Mouse (Mus musculus): ENCODE results near the gene Gorasp1. TPM values are rescaled to one million over a fixed set of nuclear protein-coding genes. Genes with fewer than 3 reads are reported as not detected.

The Gorasp1 gene
- polyA plus RNA-seq, 1 experiment from 2014 or later, result 30.0 TPM

- DNase-seq, result no peak
- 82% methylated on average over 1 of the region's 1 CpGs for WGBS
- no peak for TF ChIP-seq CTCF (IDR thresholded peaks at IDR 0.05; ENCODE audit: low read depth)
- Histone ChIP-seq H3K9me3 (ENCODE audit: low read depth, low read length) (no peaks in the 10 kb centered on the region), H3K4me3 (ENCODE audit: low read depth, low read length) (no peak overlapping the region), H3K36me3 (ENCODE audit: insufficient read depth) (no peaks in the 10 kb centered on the region), H3K9ac (no peak overlapping the region), H3K4me1 (ENCODE audit: insufficient read depth) (no peaks in the 10 kb centered on the region), H3K27ac (ENCODE audit: low read depth) (no peak overlapping the region), H3K27me3 (ENCODE audit: insufficient read depth, low read length) (no peaks in the 10 kb centered on the region), H3K4me2 (no peak overlapping the region)
- ATAC-seq (ENCODE audit: insufficient read depth), result no peak
These were observed 6.0 kb upstream of the Gorasp1 start for GRCm38 (mm10) chr9:119943326-119943725.

GRCm38 (mm10) chr9:119941861-119942260, 4.5 kb upstream of the Gorasp1 start:
- no peak for TF ChIP-seq CTCF (IDR thresholded peaks at IDR 0.05; ENCODE audit: low read depth)
- WGBS, result 70% methylated on average over 14 of the region's 14 CpGs
- DNase-seq, result no peak
- H3K9me3 ChIP-seq (ENCODE audit: low read depth, low read length), result no peaks in the 10 kb centered on the region
- no peaks in the 10 kb centered on the region for H3K36me3 ChIP-seq (ENCODE audit: insufficient read depth)
- no peak overlapping the region for H3K27ac ChIP-seq (ENCODE audit: low read depth)
- no peak overlapping the region for H3K9ac ChIP-seq
- H3K4me1 ChIP-seq (ENCODE audit: insufficient read depth), result 0 out of 2 replicates have a peak, but pooled peaks cover 3% of the 10 kb centered on the region
- H3K27me3 ChIP-seq (ENCODE audit: insufficient read depth, low read length), result no peaks in the 10 kb centered on the region
- no peak for ATAC-seq (ENCODE audit: insufficient read depth)
- no peak overlapping the region for H3K4me2 ChIP-seq
- H3K4me3 ChIP-seq (ENCODE audit: low read depth, low read length), result no peak overlapping the region

- TF ChIP-seq CTCF (IDR thresholded peaks at IDR 0.05; ENCODE audit: low read depth), result no peak
- H3K9me3 ChIP-seq (ENCODE audit: low read depth, low read length), result no peaks in the 10 kb centered on the region
- H3K27ac ChIP-seq (ENCODE audit: low read depth), result no peak overlapping the region
- H3K4me2 ChIP-seq, result no peak overlapping the region
- no peak overlapping the region for H3K4me3 ChIP-seq (ENCODE audit: low read depth, low read length)
- no peak for ATAC-seq (ENCODE audit: insufficient read depth)
- DNase-seq, result no peak
- 74% methylated on average over 5 of the region's 5 CpGs for WGBS
- H3K36me3 ChIP-seq (ENCODE audit: insufficient read depth), result no peaks in the 10 kb centered on the region
- H3K27me3 ChIP-seq (ENCODE audit: insufficient read depth, low read length), result no peaks in the 10 kb centered on the region
- H3K9ac ChIP-seq, result no peak overlapping the region
- peaks cover 3% of the 10 kb centered on the region; the same call in 1 of the 2 replicates for H3K4me1 ChIP-seq (ENCODE audit: insufficient read depth)
These were observed 4.0 kb upstream of the Gorasp1 start for GRCm38 (mm10) chr9:119941407-119941806.

GRCm38 (mm10) chr9:119939646-119940045, 2.3 kb upstream of the Gorasp1 start:
- Histone ChIP-seq H3K4me3 (ENCODE audit: low read depth, low read length) (no peak overlapping the region), H3K4me1 (ENCODE audit: insufficient read depth) (peaks cover 5% of the 10 kb centered on the region; the same call in 1 of the 2 replicates), H3K4me2 (no peak overlapping the region), H3K9ac (no peak overlapping the region), H3K27ac (ENCODE audit: low read depth) (no peak overlapping the region), H3K9me3 (ENCODE audit: low read depth, low read length) (no peaks in the 10 kb centered on the region), H3K27me3 (ENCODE audit: insufficient read depth, low read length) (no peaks in the 10 kb centered on the region), H3K36me3 (ENCODE audit: insufficient read depth) (no peaks in the 10 kb centered on the region)
- DNase-seq (no peak), ATAC-seq (ENCODE audit: insufficient read depth) (no peak)
- WGBS, result 52% methylated on average over 10 of the region's 10 CpGs
- TF ChIP-seq CTCF (IDR thresholded peaks at IDR 0.05; ENCODE audit: low read depth), result no peak

GRCm38 (mm10) chr9:119938496-119938895, 1.1 kb upstream of the Gorasp1 start:
- H3K4me1 ChIP-seq (ENCODE audit: insufficient read depth), result peaks cover 5% of the 10 kb centered on the region; the same call in 1 of the 2 replicates
- 81% methylated on average over 4 of the region's 4 CpGs for WGBS
- DNase-seq (no peak), ATAC-seq (ENCODE audit: insufficient read depth) (no peak)
- no peaks in the 10 kb centered on the region for H3K36me3 ChIP-seq (ENCODE audit: insufficient read depth)
- no peak overlapping the region for H3K27ac ChIP-seq (ENCODE audit: low read depth)
- no peak overlapping the region for H3K4me3 ChIP-seq (ENCODE audit: low read depth, low read length)
- H3K4me2 ChIP-seq, result no peak overlapping the region
- TF ChIP-seq CTCF (IDR thresholded peaks at IDR 0.05; ENCODE audit: low read depth), result no peak
- H3K27me3 ChIP-seq (ENCODE audit: insufficient read depth, low read length), result no peaks in the 10 kb centered on the region
- no peak overlapping the region for H3K9ac ChIP-seq
- no peaks in the 10 kb centered on the region for H3K9me3 ChIP-seq (ENCODE audit: low read depth, low read length)

GRCm38 (mm10) chr9:119933675-119934074, 3.7 kb downstream of the Gorasp1 start:
- peaks cover 5% of the 10 kb centered on the region; the same call in 1 of the 2 replicates for H3K4me1 ChIP-seq (ENCODE audit: insufficient read depth)
- no peak overlapping the region for H3K4me2 ChIP-seq
- no peak overlapping the region for H3K27ac ChIP-seq (ENCODE audit: low read depth)
- no peaks in the 10 kb centered on the region for H3K27me3 ChIP-seq (ENCODE audit: insufficient read depth, low read length)
- peaks cover 43% of the 10 kb centered on the region for H3K36me3 ChIP-seq (ENCODE audit: insufficient read depth)
- H3K9ac ChIP-seq, result no peak overlapping the region
- ATAC-seq (ENCODE audit: insufficient read depth) (no peak), DNase-seq (no peak)
- H3K4me3 ChIP-seq (ENCODE audit: low read depth, low read length), result no peak overlapping the region
- TF ChIP-seq CTCF (IDR thresholded peaks at IDR 0.05; ENCODE audit: low read depth), result no peak
- WGBS, result 85% methylated on average over 6 of the region's 6 CpGs
- H3K9me3 ChIP-seq (ENCODE audit: low read depth, low read length), result no peaks in the 10 kb centered on the region

- H3K36me3 ChIP-seq (ENCODE audit: insufficient read depth), result peaks cover 56% of the 10 kb centered on the region
- H3K4me3 ChIP-seq (ENCODE audit: low read depth, low read length), result no peak overlapping the region
- 85% methylated on average over 12 of the region's 12 CpGs for WGBS
- DNase-seq (no peak), ATAC-seq (ENCODE audit: insufficient read depth) (no peak)
- no peak overlapping the region for H3K4me2 ChIP-seq
- H3K27ac ChIP-seq (ENCODE audit: low read depth), result no peak overlapping the region
- H3K27me3 ChIP-seq (ENCODE audit: insufficient read depth, low read length), result no peaks in the 10 kb centered on the region
- no peak overlapping the region for H3K9ac ChIP-seq
- no peaks in the 10 kb centered on the region for H3K9me3 ChIP-seq (ENCODE audit: low read depth, low read length)
- peaks cover 5% of the 10 kb centered on the region; the same call in 1 of the 2 replicates for H3K4me1 ChIP-seq (ENCODE audit: insufficient read depth)
- no peak for TF ChIP-seq CTCF (IDR thresholded peaks at IDR 0.05; ENCODE audit: low read depth)
These were observed 5.0 kb downstream of the Gorasp1 start for GRCm38 (mm10) chr9:119932358-119932757.

Data from lung, embryonic 14.5 days (tissue).